Mouse (Mus musculus): ENCODE data around the gene Spc24.

DNA sequence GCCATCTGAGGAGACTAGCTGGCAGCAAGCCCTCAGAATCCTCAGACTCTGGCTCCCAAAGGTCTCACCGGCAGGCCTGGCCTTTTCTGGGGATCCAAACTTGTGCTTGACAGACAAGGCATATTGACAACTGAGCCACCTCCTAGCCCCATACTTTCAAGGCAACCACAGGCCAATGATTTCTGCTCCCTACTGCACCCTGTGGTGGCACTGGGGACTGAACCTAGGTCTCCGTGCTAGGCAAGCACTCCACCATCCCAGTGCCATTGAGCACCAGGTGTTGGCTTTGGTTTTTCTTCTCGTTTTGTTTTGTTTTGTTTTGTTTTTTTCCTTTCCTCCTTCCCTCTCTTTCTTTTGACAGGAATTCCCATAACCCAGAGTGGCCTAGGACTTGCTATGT is 48.5 kb upstream of the Spc24 start:
- no peak for TF ChIP-seq CTCF (IDR thresholded peaks at IDR 0.05; ENCODE audit: low read depth, low read length)
- TF ChIP-seq POLR2A (IDR thresholded peaks at IDR 0.05; ENCODE audit: borderline replicate concordance, low read depth, low read length): no peak

All from bone marrow macrophage, adult 2 months (primary cell).